Mouse (Mus musculus): ENCODE results near the gene Gadd45g.

DNA sequence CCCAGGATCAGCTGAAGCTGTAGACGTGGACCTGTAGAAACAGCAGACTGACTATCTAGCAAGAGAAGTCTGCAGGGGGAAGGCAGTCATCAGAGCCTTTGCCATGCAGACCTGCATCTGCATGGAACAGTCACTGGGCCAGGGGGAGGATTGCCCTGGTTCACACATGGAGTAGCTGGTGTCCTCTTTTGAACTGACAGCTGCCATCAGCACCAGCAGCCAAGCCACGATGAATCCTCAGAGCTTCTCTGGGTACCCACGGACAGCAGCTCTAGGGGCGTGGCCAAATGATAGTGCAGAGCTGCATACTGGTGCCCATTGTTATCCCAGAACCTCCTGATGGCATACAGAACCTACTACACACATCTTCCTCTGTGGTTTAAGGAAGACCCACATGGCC, 33.5 kb downstream of the Gadd45g start:
- TF ChIP-seq SIN3A (IDR thresholded peaks at IDR 0.05; ENCODE audit: low read length), result no peak
- TF ChIP-seq EP300 (IDR thresholded peaks at IDR 0.05; ENCODE audit: low read length), result no peak
- TF ChIP-seq CTCF (conservative IDR thresholded peaks at IDR 0.05 in 1 of 2, IDR thresholded peaks at IDR 0.05 in 1 of 2; ENCODE audit: low read depth in 2 of 2, low read length in 2 of 2), result no peak
- no peak for TF ChIP-seq TCF12 (IDR thresholded peaks at IDR 0.05; ENCODE audit: low read depth, low read length)
- TF ChIP-seq UBTF (IDR thresholded peaks at IDR 0.05; ENCODE audit: low read depth, low read length), result no peak
- no peak for TF ChIP-seq NRF1 (IDR thresholded peaks at IDR 0.05; ENCODE audit: low read depth, low read length)
- no peak for TF ChIP-seq NELFE (IDR thresholded peaks at IDR 0.05; ENCODE audit: low read depth, low read length)
- TF ChIP-seq POLR2A (IDR thresholded peaks at IDR 0.05; ENCODE audit: low read depth, low read length), result no peak
- no peak for TF ChIP-seq CHD1 (IDR thresholded peaks at IDR 0.05; ENCODE audit: low read depth, low read length)
- no peak for TF ChIP-seq HCFC1 (IDR thresholded peaks at IDR 0.05; ENCODE audit: low read depth, low read length)
- no peak for TF ChIP-seq MXI1 (IDR thresholded peaks at IDR 0.05; ENCODE audit: low read depth, low read length)
- TF ChIP-seq RAD21 (IDR thresholded peaks at IDR 0.05; ENCODE audit: low read depth, low read length), result no peak
